Mouse (Mus musculus): ENCODE results near the gene Tcn2.
"Not testable (repeated sequence)": the region's sequence is repeated elsewhere in the genome, so short reads cannot be mapped to it uniquely, and the experiment has no call there.

The Tcn2 gene

DNA sequence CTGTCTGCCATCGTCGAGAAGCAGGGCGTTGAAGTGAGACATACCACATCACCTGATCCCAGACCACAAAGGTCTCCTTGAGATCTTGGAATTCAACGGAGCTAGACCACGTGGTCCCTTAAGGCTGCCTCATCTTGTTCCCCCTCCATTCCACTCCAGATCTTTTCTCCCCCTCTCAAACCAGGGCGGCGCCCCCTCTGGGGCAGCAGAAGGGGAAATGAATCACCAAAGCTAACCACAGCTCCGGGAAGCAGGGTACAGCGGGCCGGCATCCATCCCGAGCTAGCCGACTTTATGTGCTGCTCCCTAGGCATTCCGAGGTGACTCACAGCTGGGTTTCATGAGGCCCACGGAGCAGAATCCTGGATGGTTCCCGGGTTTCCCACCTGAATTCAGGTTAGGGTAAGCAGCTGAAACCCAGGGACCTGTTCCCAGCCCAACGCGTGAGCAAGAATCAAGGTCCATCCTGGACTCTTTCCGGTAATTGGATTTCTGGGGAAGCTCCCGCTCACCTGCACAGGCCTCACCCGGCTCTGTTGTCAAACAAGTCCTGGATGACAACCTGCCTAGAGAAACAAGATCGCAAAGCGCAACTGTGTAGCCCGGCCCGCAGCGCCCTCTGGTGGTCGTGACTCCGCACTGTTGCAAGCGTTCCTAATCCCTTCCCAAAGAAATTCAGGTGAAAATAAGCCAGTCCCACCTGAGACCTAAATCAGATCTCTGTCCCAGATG, 17.7 kb downstream of the Tcn2 start, which contains the start of gene Slc35e4:
TSS of gene Slc35e4 (minus strand) at position 556 of the 732 bp plus-strand sequence.
- no peaks in the 10 kb centered on the region for H3K27me3 ChIP-seq (ENCODE audit: control insufficient read depth, insufficient read depth, low read length, poor library complexity, severe bottlenecking)
- no peaks in the 10 kb centered on the region for H3K36me3 ChIP-seq (ENCODE audit: control insufficient read depth, insufficient read depth, low read length, poor library complexity, severe bottlenecking)
- peak; percentile 81 for DNase-seq (ENCODE audit: low read depth, low spot score)

DNA sequence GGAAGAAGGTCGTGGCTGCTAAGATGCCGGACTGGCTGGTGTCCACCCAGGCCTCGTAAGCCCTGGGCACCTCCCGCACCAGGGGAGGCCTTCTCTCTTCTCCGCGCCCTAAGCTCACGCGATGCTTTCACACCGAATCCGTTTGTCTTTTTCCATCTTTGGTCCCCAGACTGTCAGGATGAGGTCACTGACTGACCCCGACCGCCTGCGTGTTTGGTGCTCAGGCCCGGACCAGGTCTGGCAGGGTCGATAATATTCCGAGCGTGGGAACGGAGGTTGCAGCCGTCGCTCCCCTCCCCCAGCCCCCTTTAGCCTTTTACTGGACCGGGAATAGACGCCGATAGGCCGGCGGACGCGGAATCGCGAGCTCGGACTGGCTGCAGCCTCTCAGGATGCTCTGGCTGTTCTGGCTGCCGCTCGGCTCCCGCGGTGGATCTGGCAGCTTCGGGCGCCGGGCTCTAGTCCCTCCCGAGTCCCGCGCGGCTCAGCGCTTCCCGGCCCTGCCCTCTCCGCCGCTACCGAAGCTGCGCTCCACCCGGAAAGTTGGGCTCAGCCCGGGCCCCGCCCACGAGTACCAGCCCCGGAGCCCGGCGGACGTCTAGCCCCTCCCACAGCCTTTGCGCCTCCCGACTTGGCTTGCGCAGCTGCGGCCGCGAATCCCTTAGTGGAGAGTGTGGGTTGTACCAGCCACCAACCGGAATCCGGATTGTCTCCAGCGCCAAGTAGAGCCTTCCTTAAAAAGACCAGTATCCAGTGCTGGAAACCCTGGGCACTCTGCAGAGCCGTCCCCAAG, 18.4 kb downstream of the Tcn2 start:
- DNase-seq (ENCODE audit: low read depth, low spot score), result peak; percentile 74
- no peaks in the 10 kb centered on the region for H3K27me3 ChIP-seq (ENCODE audit: control insufficient read depth, insufficient read depth, low read length, poor library complexity, severe bottlenecking)
- H3K36me3 ChIP-seq (ENCODE audit: control insufficient read depth, insufficient read depth, low read length, poor library complexity, severe bottlenecking), result no peaks in the 10 kb centered on the region

DNA sequence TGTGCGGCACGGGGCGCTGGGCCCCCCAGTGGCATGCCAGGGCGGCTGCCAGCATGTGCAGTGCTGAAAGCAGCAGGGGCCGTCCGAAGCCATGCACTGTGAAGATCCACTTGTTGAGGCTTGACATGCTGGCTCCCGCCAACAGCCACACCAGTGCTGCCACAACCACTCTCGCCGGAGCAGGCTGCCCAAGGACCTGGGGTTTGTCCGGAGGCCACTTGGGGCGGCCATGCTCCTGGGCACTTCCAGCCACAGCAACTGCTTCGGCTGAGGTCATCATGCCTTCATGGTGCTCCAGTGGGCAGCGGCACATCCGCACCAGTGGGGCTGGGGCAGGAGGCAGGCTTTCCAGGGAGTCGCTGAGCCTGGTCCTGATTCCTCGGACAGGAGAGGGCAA, 19.1 kb downstream of the Tcn2 start:
- H3K36me3 ChIP-seq (ENCODE audit: control insufficient read depth, insufficient read depth, low read length, poor library complexity, severe bottlenecking), result no peaks in the 10 kb centered on the region
- peak; percentile 15 for DNase-seq (ENCODE audit: low read depth, low spot score)
- no peaks in the 10 kb centered on the region for H3K27me3 ChIP-seq (ENCODE audit: control insufficient read depth, insufficient read depth, low read length, poor library complexity, severe bottlenecking)

DNA sequence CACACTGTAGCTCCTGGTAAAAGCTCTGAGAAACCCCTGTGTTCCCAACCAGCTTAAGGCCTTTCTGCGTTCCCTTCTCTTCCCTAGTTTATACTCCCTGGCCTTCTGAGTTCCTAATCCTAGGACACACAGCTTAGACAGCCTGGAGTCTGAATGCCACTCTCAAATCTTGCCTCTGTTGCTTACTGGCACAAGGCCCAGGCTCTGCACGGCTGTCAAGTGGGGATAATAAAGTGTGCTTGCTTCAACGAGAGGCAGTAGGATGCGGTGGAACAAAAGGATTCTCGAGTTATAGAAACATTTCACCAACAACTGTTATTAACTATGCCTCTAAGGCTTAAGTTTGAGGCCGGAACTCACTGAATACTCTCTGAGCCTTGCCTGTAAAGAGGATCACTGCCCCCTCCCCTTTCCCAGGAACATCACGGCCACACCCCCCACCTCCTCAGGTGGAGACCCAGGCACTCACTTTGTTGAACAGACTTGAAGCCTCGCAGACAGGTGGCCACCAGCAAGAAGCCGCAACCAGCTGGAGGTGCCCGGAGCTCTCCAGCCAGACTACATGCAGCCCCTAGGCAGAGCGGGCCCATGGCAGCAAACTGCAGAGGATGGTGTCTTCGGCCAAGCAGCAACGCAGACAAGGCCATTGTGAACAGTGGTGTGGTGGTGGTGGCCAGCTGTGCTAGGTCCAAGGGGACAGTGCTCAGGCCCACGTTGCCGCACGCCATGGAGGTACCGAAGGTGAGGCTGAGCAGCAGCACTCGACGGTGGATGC, 19.7 kb downstream of the Tcn2 start:
- no peak for DNase-seq (ENCODE audit: low read depth, low spot score)
- Histone ChIP-seq H3K27me3 (ENCODE audit: control insufficient read depth, insufficient read depth, low read length, poor library complexity, severe bottlenecking) (no peaks in the 10 kb centered on the region), H3K36me3 (ENCODE audit: control insufficient read depth, insufficient read depth, low read length, poor library complexity, severe bottlenecking) (no peaks in the 10 kb centered on the region)

DNA sequence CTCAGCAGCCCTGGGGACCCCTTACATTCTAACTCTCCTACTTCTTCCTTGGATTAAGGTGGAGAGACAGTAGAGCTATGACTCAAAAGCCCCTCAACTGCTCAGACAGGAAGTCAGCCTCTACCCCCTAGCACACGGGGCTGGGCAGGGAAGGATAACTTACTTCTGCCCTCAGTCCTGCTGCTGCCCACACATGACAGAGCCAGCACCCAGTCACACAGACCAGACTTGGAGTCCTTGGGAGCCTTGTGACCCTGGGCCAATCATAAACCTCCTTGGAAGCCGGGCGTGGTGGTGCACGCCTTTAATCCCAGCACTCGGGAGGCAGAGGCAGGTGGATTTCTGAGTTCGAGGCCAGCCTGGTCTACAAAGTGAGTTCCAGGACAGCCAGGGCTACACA, 20.5 kb downstream of the Tcn2 start:
- DNase-seq (ENCODE audit: low read depth, low spot score); H3K27me3 ChIP-seq (ENCODE audit: control insufficient read depth, insufficient read depth, low read length, poor library complexity, severe bottlenecking); H3K36me3 ChIP-seq (ENCODE audit: control insufficient read depth, insufficient read depth, low read length, poor library complexity, severe bottlenecking): not testable (repeated sequence)

DNA sequence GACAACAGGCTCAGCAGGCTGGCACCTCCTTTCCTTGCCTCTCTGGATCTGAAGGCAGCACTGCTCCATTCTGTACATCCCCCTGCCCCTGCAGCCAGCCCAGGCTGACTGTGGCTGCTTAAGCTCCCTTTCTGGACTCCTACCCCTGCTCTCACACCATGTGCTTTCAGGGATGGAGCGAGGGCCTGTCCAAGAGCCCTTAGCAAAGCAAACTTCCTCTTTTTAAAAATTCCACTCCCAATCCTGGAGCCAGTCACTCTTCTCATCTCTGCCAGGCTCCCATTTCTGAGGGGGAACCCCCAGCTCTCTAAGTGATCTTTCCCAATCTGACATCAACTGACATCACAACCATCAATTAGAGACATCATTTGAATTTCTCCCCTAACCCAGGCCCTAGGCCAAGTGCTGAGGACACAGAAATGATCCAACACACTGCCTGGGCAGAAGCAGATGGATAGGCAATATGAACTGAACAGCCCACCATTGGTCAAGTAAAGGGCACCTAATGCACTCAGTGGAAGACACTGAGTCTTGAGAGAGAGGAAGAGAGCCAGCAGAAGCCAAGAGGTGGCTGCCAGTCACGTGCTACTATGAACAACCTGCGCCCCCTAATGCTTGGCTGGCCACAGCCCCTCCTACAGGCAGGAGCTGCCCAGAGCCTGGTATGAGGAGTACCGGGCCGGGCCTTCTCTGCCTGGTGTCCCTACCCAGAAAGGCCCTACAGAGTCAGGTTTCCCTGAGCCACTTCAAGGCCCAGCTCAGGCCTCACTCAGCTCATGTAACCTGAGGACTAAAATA, 21.2 kb downstream of the Tcn2 start:
- no peaks in the 10 kb centered on the region for H3K36me3 ChIP-seq (ENCODE audit: control insufficient read depth, insufficient read depth, low read length, poor library complexity, severe bottlenecking)
- DNase-seq (ENCODE audit: low read depth, low spot score), result peak; percentile 20
- H3K27me3 ChIP-seq (ENCODE audit: control insufficient read depth, insufficient read depth, low read length, poor library complexity, severe bottlenecking), result no peaks in the 10 kb centered on the region

DNA sequence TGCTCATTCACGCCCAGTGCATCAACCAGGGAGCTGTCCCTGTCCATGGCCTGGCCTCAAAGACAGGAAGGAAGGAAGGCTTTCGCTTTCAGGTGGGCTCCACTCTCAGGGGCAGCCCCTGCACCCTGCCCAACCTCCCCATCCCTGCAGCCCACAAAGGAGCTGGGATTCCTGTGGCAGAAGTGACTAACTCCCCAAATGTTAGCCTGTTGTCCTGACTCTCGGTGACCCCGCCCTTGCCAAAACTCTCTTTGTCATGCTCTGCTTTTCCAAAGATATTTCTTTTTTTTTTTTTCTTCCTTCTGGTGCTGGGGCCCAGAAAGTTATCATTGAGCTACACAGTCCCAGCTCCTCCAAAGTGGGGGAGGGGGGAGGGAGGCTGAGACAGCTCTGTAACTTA, 22.7 kb downstream of the Tcn2 start:
- DNase-seq (ENCODE audit: low read depth, low spot score), result no peak
- H3K36me3 ChIP-seq (ENCODE audit: control insufficient read depth, insufficient read depth, low read length, poor library complexity, severe bottlenecking), result no peaks in the 10 kb centered on the region
- no peaks in the 10 kb centered on the region for H3K27me3 ChIP-seq (ENCODE audit: control insufficient read depth, insufficient read depth, low read length, poor library complexity, severe bottlenecking)

DNA sequence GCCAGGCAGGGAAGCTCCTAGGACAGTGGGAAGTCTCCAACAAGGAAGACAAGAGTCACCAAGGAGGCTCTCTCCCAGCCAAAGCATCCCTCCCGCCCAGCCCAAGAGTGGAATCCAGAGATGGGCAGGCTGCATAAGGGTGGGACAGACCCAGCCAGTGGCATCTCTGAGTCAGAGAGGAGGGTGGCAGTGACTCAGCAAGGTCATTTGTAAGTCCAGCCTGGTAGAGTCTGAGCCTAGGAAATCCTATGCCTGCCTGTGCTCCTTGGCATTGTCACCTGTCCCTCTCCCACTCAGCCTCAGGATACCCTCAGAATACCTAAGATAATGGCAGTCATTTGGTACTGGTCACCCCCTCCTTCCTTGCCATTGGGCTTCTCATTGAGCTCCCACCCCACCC, 26.5 kb downstream of the Tcn2 start:
- no peak for DNase-seq (ENCODE audit: low read depth, low spot score)
- Histone ChIP-seq H3K36me3 (ENCODE audit: control insufficient read depth, insufficient read depth, low read length, poor library complexity, severe bottlenecking) (no peaks in the 10 kb centered on the region), H3K27me3 (ENCODE audit: control insufficient read depth, insufficient read depth, low read length, poor library complexity, severe bottlenecking) (no peaks in the 10 kb centered on the region)

DNA sequence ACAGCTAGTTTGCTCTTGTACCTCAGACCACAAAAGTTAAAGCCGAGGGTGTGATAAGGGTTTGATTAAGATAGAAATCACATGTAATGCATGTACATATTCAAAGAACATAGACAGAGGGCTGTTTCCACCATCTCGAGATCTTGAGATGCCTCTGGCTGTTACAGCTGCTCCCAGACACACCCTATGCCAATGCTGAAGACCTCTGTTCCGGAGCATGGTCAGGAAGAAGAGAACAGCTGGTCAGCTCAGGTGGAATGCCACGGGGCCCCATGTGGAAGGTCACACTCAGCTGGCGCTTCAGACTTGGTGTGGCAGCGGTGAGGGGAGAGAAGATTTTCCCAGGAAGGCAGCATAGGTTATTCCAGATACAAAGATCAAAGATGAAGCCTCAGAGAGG, 27.3 kb downstream of the Tcn2 start:
- H3K27me3 ChIP-seq (ENCODE audit: control insufficient read depth, insufficient read depth, low read length, poor library complexity, severe bottlenecking), result no peaks in the 10 kb centered on the region
- no peak for DNase-seq (ENCODE audit: low read depth, low spot score)
- no peaks in the 10 kb centered on the region for H3K36me3 ChIP-seq (ENCODE audit: control insufficient read depth, insufficient read depth, low read length, poor library complexity, severe bottlenecking)

DNA sequence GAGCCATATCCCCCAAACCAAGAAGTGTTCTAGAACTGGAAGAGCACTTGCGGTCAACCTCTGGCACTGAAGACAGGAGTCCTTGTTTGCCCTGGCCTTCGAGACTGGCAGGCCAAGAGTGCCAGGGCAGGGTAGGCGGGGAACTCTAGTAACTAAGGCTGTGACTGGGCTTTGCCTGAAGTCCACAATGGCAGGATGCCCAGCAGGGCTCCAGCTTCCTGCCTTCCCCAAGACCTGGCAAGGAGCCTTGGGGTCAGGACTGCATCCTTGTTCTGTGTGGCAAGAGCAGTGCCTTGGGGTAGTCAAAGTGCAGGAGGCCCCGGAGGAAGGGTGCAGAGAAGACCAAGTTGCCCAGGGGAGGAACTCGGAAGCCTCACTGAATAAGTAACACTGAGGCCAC, 28.9 kb downstream of the Tcn2 start:
- no peaks in the 10 kb centered on the region for H3K27me3 ChIP-seq (ENCODE audit: control insufficient read depth, insufficient read depth, low read length, poor library complexity, severe bottlenecking)
- no peaks in the 10 kb centered on the region for H3K36me3 ChIP-seq (ENCODE audit: control insufficient read depth, insufficient read depth, low read length, poor library complexity, severe bottlenecking)
- DNase-seq (ENCODE audit: low read depth, low spot score), result no peak

DNA sequence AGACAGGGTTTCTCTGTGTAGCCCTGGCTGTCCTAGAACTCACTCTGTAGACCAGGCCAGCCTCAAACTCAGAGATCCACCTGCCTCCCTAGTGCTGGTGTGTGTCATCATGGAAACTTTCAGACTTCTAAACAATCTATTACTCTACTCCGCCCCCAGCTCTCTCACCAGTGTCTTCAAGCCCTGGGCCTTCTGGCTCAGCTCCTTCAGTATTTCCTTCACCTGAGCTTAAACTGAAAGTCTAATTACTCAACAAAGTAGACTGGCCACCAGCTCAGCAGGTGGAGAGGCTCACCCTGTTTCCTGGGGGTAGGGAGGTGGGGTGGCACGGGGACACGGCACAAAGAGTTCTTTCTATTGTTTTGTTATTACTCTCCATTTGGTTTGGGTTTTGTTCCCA, 29.4 kb downstream of the Tcn2 start:
- no peaks in the 10 kb centered on the region for H3K27me3 ChIP-seq (ENCODE audit: control insufficient read depth, insufficient read depth, low read length, poor library complexity, severe bottlenecking)
- no peaks in the 10 kb centered on the region for H3K36me3 ChIP-seq (ENCODE audit: control insufficient read depth, insufficient read depth, low read length, poor library complexity, severe bottlenecking)
- no peak for DNase-seq (ENCODE audit: low read depth, low spot score)

DNA sequence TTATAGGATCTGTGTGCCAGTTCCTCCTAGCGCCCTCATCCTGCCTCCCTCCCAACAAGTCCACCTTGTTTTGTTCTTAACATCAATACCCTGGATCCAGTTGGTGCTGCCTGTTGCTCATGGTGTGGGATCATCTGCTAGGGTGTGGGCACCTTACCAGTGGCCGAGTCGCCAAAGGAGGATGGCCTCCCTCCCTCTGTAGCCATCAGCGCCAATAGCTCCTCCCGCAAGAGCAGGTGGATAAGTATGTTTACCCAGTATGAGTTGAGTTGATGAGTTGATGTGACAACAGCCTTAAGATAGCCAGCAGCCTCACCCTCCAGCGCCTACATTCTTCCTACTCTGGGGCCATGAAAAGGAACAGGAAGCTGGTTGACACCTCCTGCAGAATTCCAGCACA, 31.7 kb downstream of the Tcn2 start:
- H3K27me3 ChIP-seq (ENCODE audit: control insufficient read depth, insufficient read depth, low read length, poor library complexity, severe bottlenecking), result no peaks in the 10 kb centered on the region
- no peaks in the 10 kb centered on the region for H3K36me3 ChIP-seq (ENCODE audit: control insufficient read depth, insufficient read depth, low read length, poor library complexity, severe bottlenecking)
- DNase-seq (ENCODE audit: low read depth, low spot score), result no peak

DNA sequence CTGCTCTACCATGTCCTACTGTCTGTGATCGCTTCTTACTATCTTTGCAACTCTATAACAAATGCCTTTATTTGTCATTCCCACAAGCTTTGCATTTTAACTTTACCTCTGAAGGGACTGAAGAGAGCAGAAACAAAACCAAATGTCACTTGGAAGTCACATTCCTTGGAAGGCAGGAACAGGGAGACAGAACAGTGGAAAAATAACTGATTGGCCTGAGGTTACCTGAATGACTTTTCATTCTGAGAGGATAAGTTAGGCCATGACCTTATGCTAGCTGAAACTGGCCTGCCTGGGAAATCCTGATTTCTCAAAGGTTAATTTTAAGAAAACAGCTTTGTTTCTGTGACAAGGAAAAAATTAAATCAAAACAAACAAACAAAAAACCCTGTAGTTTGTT, 36.0 kb downstream of the Tcn2 start:
- Histone ChIP-seq H3K27me3 (ENCODE audit: control insufficient read depth, insufficient read depth, low read length, poor library complexity, severe bottlenecking) (no peaks in the 10 kb centered on the region), H3K36me3 (ENCODE audit: control insufficient read depth, insufficient read depth, low read length, poor library complexity, severe bottlenecking) (no peaks in the 10 kb centered on the region)
- no peak for DNase-seq (ENCODE audit: low read depth, low spot score)

DNA sequence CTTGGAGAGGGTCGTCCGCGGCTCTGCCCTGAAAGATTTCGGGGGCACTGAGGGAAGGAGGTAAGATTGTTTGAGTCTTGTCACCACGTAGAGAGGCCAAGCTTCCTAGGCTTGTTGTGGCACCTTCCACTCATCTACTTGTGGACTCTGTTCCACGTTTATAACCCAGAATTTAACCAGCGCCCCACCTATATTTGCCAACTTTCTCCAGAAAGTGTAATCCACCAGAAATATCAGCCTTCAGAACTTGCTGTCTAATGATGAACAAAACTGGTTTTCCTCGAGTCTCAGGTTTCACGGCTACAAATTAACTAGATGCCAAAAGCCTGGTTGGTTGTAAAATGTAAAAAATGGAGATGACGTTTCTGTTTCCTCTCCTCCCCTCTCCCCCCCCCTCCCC, 36.5 kb downstream of the Tcn2 start:
- Histone ChIP-seq H3K27me3 (ENCODE audit: control insufficient read depth, insufficient read depth, low read length, poor library complexity, severe bottlenecking) (no peaks in the 10 kb centered on the region), H3K36me3 (ENCODE audit: control insufficient read depth, insufficient read depth, low read length, poor library complexity, severe bottlenecking) (no peaks in the 10 kb centered on the region)
- DNase-seq (ENCODE audit: low read depth, low spot score), result peak; percentile 50

All from splenic B cell, adult 2 months (primary cell).